Mouse (Mus musculus): ENCODE measurements at regions not wholly inside any gene's neighbourhood (a gene's known extent, or its start where the extent isn't known, plus 50 kb on each side); places are given as distances from the start of the nearest gene placed in this dataset.

- no peak for DNase-seq (ENCODE audit: low read depth, low spot score)
- in situ Hi-C loops (cut with MboI; ENCODE audit: low sequenced_read_pairs in 2 of 2, unreplicated experiment in 2 of 2): no loop called here
- TF ChIP-seq ZNF384 (IDR thresholded peaks at IDR 0.05; ENCODE audit: low read depth, low read length): no peak
- TF ChIP-seq CHD2 (IDR thresholded peaks at IDR 0.05; ENCODE audit: low read depth, low read length): no peak
- TF ChIP-seq MAFK (IDR thresholded peaks at IDR 0.05; ENCODE audit: insufficient read depth, low read depth, low read length): no peak
- no peak for TF ChIP-seq HCFC1 (IDR thresholded peaks at IDR 0.05; ENCODE audit: borderline replicate concordance, insufficient read depth, low read length)
- no peak for TF ChIP-seq ZC3H11A (IDR thresholded peaks at IDR 0.05; ENCODE audit: borderline replicate concordance, low read depth, low read length)
Measured at GRCm38 (mm10) chr8:18311597-18311996, 666.5 kb downstream of the Defb40 start.

GRCm38 (mm10) chr8:18310927-18311326 is 667.1 kb downstream of the Defb40 start:
- Histone ChIP-seq H3K4me1 (ENCODE audit: control insufficient read depth in 2 of 2, insufficient read depth in 2 of 2, low read length in 2 of 2, poor library complexity in 1 of 2) (no peaks in the 10 kb centered on the region), H3K4me3 (ENCODE audit: insufficient read depth in 1 of 2, low read depth in 1 of 2, low read length in 2 of 2, poor library complexity in 1 of 2, severe bottlenecking in 1 of 2) (no peak overlapping the region), H3K36me3 (ENCODE audit: control insufficient read depth, insufficient read depth, low read length, poor library complexity, severe bottlenecking) (no peaks in the 10 kb centered on the region), H3K9me3 (ENCODE audit: control insufficient read depth, insufficient read depth, low read depth, low read length) (no peaks in the 10 kb centered on the region), H3K9ac (ENCODE audit: insufficient read depth, low read depth, low read length, poor library complexity, severe bottlenecking) (no peak overlapping the region), H3K27ac (ENCODE audit: insufficient read depth, low read depth, low read length, poor library complexity, severe bottlenecking) (no peak overlapping the region)
- no peak for DNase-seq (ENCODE audit: low read depth, low spot score)
- TF ChIP-seq HCFC1 (IDR thresholded peaks at IDR 0.05; ENCODE audit: borderline replicate concordance, insufficient read depth, low read length) (no peak), ZNF384 (IDR thresholded peaks at IDR 0.05; ENCODE audit: low read depth, low read length) (no peak), CHD2 (IDR thresholded peaks at IDR 0.05; ENCODE audit: low read depth, low read length) (no peak), ZC3H11A (IDR thresholded peaks at IDR 0.05; ENCODE audit: borderline replicate concordance, low read depth, low read length) (no peak), MAFK (IDR thresholded peaks at IDR 0.05; ENCODE audit: insufficient read depth, low read depth, low read length) (no peak)
- in situ Hi-C loops (cut with MboI; ENCODE audit: low sequenced_read_pairs in 2 of 2, unreplicated experiment in 2 of 2): no loop called here

More at GRCm38 (mm10) chr8:18311597-18311996, 666.5 kb downstream of the Defb40 start:
- H3K27ac ChIP-seq (ENCODE audit: insufficient read depth, low read depth, low read length, poor library complexity, severe bottlenecking): no peak overlapping the region
- H3K9me3 ChIP-seq (ENCODE audit: control insufficient read depth, insufficient read depth, low read depth, low read length): no peaks in the 10 kb centered on the region
- no peaks in the 10 kb centered on the region for H3K36me3 ChIP-seq (ENCODE audit: control insufficient read depth, insufficient read depth, low read length, poor library complexity, severe bottlenecking)
- H3K4me3 ChIP-seq (ENCODE audit: insufficient read depth in 1 of 2, low read depth in 1 of 2, low read length in 2 of 2, poor library complexity in 1 of 2, severe bottlenecking in 1 of 2): no peak overlapping the region
- H3K9ac ChIP-seq (ENCODE audit: insufficient read depth, low read depth, low read length, poor library complexity, severe bottlenecking): no peak overlapping the region
- H3K4me1 ChIP-seq (ENCODE audit: control insufficient read depth in 2 of 2, insufficient read depth in 2 of 2, low read length in 2 of 2, poor library complexity in 1 of 2): no peaks in the 10 kb centered on the region

DNA sequence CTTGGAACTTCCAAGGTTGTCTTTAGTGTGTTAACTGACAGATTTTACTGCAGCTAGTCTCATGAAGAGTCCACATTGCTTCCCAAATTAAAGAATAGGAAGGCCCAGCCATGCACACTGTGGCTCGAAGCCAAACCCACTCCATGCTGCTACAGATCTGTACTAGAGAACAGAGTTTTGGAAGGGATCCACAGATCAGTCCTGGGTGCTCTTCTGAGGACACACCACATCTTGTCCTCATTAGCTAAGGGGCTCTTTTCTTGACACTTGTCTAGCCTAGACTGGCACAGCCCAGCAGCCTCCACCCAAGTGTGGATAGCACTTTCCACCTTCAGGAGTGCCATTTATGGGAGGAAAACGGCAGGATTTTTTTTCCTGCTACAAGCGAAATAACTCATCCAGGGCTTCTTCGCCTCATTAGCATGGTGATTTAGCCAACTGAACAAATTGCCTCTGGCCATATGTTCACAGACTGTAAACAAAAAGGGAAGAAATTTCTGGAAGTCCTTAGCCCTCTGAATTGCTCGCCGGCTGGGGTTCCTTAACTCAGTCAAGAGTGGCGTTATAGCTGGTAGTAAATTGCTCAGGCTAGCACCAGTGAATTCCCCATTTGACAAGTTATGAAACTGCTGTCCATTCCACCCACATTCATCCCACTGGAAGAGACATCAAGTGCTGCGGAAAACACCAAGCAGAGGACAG is 690.4 kb downstream of the Defb40 start:
- no peak for TF ChIP-seq HCFC1 (IDR thresholded peaks at IDR 0.05; ENCODE audit: borderline replicate concordance, insufficient read depth, low read length)
- TF ChIP-seq MAFK (IDR thresholded peaks at IDR 0.05; ENCODE audit: insufficient read depth, low read depth, low read length): no peak
- no peak for TF ChIP-seq ZNF384 (IDR thresholded peaks at IDR 0.05; ENCODE audit: low read depth, low read length)
- TF ChIP-seq CHD2 (IDR thresholded peaks at IDR 0.05; ENCODE audit: low read depth, low read length): no peak
- no peak for TF ChIP-seq ZC3H11A (IDR thresholded peaks at IDR 0.05; ENCODE audit: borderline replicate concordance, low read depth, low read length)
- DNase-seq (ENCODE audit: low read depth, low spot score): no peak
- Histone ChIP-seq H3K27ac (ENCODE audit: insufficient read depth, low read depth, low read length, poor library complexity, severe bottlenecking) (no peak overlapping the region), H3K9ac (ENCODE audit: insufficient read depth, low read depth, low read length, poor library complexity, severe bottlenecking) (no peak overlapping the region), H3K9me3 (ENCODE audit: control insufficient read depth, insufficient read depth, low read depth, low read length) (no peaks in the 10 kb centered on the region), H3K4me3 (ENCODE audit: insufficient read depth in 1 of 2, low read depth in 1 of 2, low read length in 2 of 2, poor library complexity in 1 of 2, severe bottlenecking in 1 of 2) (no peak overlapping the region), H3K36me3 (ENCODE audit: control insufficient read depth, insufficient read depth, low read length, poor library complexity, severe bottlenecking) (no peaks in the 10 kb centered on the region), H3K4me1 (ENCODE audit: control insufficient read depth in 2 of 2, insufficient read depth in 2 of 2, low read length in 2 of 2, poor library complexity in 1 of 2) (0 out of 4 replicates have a peak, but pooled peaks cover 0 to 3% of the 10 kb centered on the region in 2 experiments)
- in situ Hi-C loops (cut with MboI; ENCODE audit: low sequenced_read_pairs in 2 of 2, unreplicated experiment in 2 of 2): no loop called here

DNA sequence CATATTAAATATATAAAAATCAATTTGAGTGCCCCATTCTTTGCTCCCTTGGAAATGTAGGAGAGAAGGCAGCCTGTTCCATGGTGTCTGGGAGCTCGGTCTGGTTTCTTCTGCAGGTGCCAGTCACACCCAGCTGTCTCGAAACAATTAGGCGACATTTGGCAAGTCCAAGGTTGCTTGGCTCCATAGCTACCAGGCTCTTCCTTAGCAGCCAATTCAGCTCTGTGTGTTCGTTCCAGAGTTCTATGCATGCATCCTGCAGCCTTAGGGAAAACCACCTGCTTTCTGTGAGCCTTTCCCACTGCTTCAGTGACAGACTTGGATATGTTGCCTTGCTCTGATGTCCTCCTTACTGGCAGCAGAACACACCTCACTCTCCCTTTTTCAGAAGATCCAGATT is 698.1 kb downstream of the Defb40 start:
- TF ChIP-seq MAFK (IDR thresholded peaks at IDR 0.05; ENCODE audit: insufficient read depth, low read depth, low read length) (no peak), HCFC1 (IDR thresholded peaks at IDR 0.05; ENCODE audit: borderline replicate concordance, insufficient read depth, low read length) (no peak), CHD2 (IDR thresholded peaks at IDR 0.05; ENCODE audit: low read depth, low read length) (no peak), ZC3H11A (IDR thresholded peaks at IDR 0.05; ENCODE audit: borderline replicate concordance, low read depth, low read length) (no peak), ZNF384 (IDR thresholded peaks at IDR 0.05; ENCODE audit: low read depth, low read length) (no peak)
- Histone ChIP-seq H3K36me3 (ENCODE audit: control insufficient read depth, insufficient read depth, low read length, poor library complexity, severe bottlenecking) (no peaks in the 10 kb centered on the region), H3K9me3 (ENCODE audit: control insufficient read depth, insufficient read depth, low read depth, low read length) (no peaks in the 10 kb centered on the region), H3K4me3 (ENCODE audit: insufficient read depth in 1 of 2, low read depth in 1 of 2, low read length in 2 of 2, poor library complexity in 1 of 2, severe bottlenecking in 1 of 2) (no peak overlapping the region), H3K4me1 (ENCODE audit: control insufficient read depth in 2 of 2, insufficient read depth in 2 of 2, low read length in 2 of 2, poor library complexity in 1 of 2) (0 out of 4 replicates have a peak, but pooled peaks cover 0 to 3% of the 10 kb centered on the region in 2 experiments), H3K9ac (ENCODE audit: insufficient read depth, low read depth, low read length, poor library complexity, severe bottlenecking) (no peak overlapping the region), H3K27ac (ENCODE audit: insufficient read depth, low read depth, low read length, poor library complexity, severe bottlenecking) (no peak overlapping the region)
- no peak for DNase-seq (ENCODE audit: low read depth, low spot score)
- in situ Hi-C loops (cut with MboI; ENCODE audit: low sequenced_read_pairs in 2 of 2, unreplicated experiment in 2 of 2): no loop called here
